Mouse (Mus musculus) heart, postnatal 0 days (tissue): ENCODE measurements around the gene Gm11444.

Source experiments
- CTCF ChIP-seq: IDR thresholded peaks from 2 replicates; pipeline ENCODE4 v1.5.1; 2016; ENCODE audit warnings: antibody characterized with exemption, control low read depth, low read depth
- EP300 ChIP-seq: IDR thresholded peaks from 2 replicates; pipeline ENCODE4 v1.6.1; 2016; ENCODE audit warnings: antibody characterized with exemption, low read depth

GRCm38 (mm10) chr11:85832231-85832924, 17.8 kb downstream of the Gm11444 start, which contains the start of gene Tbx2:
- TF ChIP-seq CTCF, result no peak
- no peak for TF ChIP-seq EP300
